Mouse (Mus musculus) forebrain, embryonic 16.5 days (tissue): Measurements from ENCODE around the gene Slc16a13. TPM values are rescaled to one million over a fixed set of nuclear protein-coding genes. Genes with fewer than 3 reads are reported as not detected.

Experiments used
- ATAC-seq: fragments of 200-750 bp; cut with Nextera tagmentation; 2 replicates; pipeline ENCODE4 v1.8.0; 2017; ENCODE audit warnings: mild to moderate bottlenecking, moderate library complexity
- H3K27ac ChIP-seq: fragments of 300-500 bp; sonication (generic); 2 replicates; pipeline ENCODE4 v1.5.1; 2014; ENCODE audit warnings: low read length, control low read depth
- H3K27me3 ChIP-seq: fragments of 300-500 bp; sonication (generic); replicated peaks from 2 replicates; pipeline ENCODE4 v1.6.1; 2014; ENCODE audit warnings: low read length; ENCODE audit not compliant: control insufficient read depth, insufficient read depth
- H3K36me3 ChIP-seq: fragments of 300-500 bp; sonication (generic); 2 replicates; pipeline ENCODE4 v1.6.1; 2014; ENCODE audit not compliant: control insufficient read depth, insufficient read depth
- H3K4me1 ChIP-seq: fragments of 300-500 bp; sonication (generic); replicated peaks from 2 replicates; pipeline ENCODE4 v1.6.1; 2014; ENCODE audit warnings: low read length; ENCODE audit not compliant: control insufficient read depth, insufficient read depth
- H3K4me2 ChIP-seq: fragments of 300-500 bp; sonication (generic); 2 replicates; pipeline ENCODE4 v1.6.1; 2014; ENCODE audit warnings: mild to moderate bottlenecking, low read length, control low read depth
- H3K4me3 ChIP-seq: fragments of 300-500 bp; sonication (generic); replicated peaks from 2 replicates; pipeline ENCODE4 v1.5.1; 2014; ENCODE audit warnings: mild to moderate bottlenecking, low read length, control low read depth
- H3K9ac ChIP-seq: fragments of 300-500 bp; sonication (generic); replicated peaks from 2 replicates; pipeline ENCODE4 v1.6.1; 2014; ENCODE audit warnings: low read depth, low read length, control low read depth
- H3K9me3 ChIP-seq: fragments of 300-500 bp; sonication (generic); 2 replicates; pipeline ENCODE4 v1.6.1; 2016; ENCODE audit warnings: low read length; ENCODE audit not compliant: control insufficient read depth
- WGBS: fragments of 180-500 bp; shearing (Covaris S2); extraction: QIAGEN DNeasy Blood & Tissue Kit; methylation state at CpG from one replicate; pipeline ENCODE4 v1.1.7; 2014; 5-methylcytosine and 5-hydroxymethylcytosine counted together
- polyA plus RNA-seq: library from polyadenylated mRNA; unstranded; fragments of >200 nt; fragmentation: Nextera tagmentation; extraction: Ambion mirVana; gene quantifications from 2 replicates; pipeline ENCODE4 v1.2.1, GENCODE M21; 2015

Gene Slc16a13
- polyA plus RNA-seq, 1 experiment from 2014 or later: 14.8 TPM

- Histone ChIP-seq H3K27me3 (peaks cover 4% of the 10 kb centered on the region), H3K27ac (no peak overlapping the region), H3K36me3 (no peaks in the 10 kb centered on the region), H3K9ac (no peak overlapping the region), H3K4me1 (no peaks in the 10 kb centered on the region), H3K4me2 (no peak overlapping the region), H3K4me3 (no peak overlapping the region), H3K9me3 (no peaks in the 10 kb centered on the region)
- no peak for ATAC-seq
- 82% methylated on average over 7 of the region's 7 CpGs for WGBS
These were observed 13.6 kb downstream of the Slc16a13 start for GRCm38 (mm10) chr11:70207283-70207682.

- Histone ChIP-seq H3K9me3 (no peaks in the 10 kb centered on the region), H3K4me3 (no peak overlapping the region), H3K4me2 (no peak overlapping the region), H3K9ac (no peak overlapping the region), H3K36me3 (no peaks in the 10 kb centered on the region), H3K27me3 (no peaks in the 10 kb centered on the region), H3K27ac (no peak overlapping the region), H3K4me1 (no peaks in the 10 kb centered on the region)
- no peak for ATAC-seq
- WGBS: 85% methylated on average over 2 of the region's 2 CpGs
These were observed 14.1 kb downstream of the Slc16a13 start for GRCm38 (mm10) chr11:70206801-70207200.

- Histone ChIP-seq H3K27me3 (no peaks in the 10 kb centered on the region), H3K27ac (no peak overlapping the region), H3K9ac (no peak overlapping the region), H3K9me3 (no peaks in the 10 kb centered on the region), H3K4me3 (no peak overlapping the region), H3K4me1 (no peaks in the 10 kb centered on the region), H3K36me3 (no peaks in the 10 kb centered on the region), H3K4me2 (no peak overlapping the region)
- no peak for ATAC-seq
- 38% methylated on average over 5 of the region's 5 CpGs for WGBS
These were observed 19.2 kb downstream of the Slc16a13 start for GRCm38 (mm10) chr11:70201691-70202090.

- H3K27ac ChIP-seq: no peak overlapping the region
- no peaks in the 10 kb centered on the region for H3K4me1 ChIP-seq
- no peaks in the 10 kb centered on the region for H3K9me3 ChIP-seq
- no peak for ATAC-seq
- 89% methylated on average over 5 of the region's 5 CpGs for WGBS
- no peak overlapping the region for H3K4me3 ChIP-seq
- H3K27me3 ChIP-seq: no peaks in the 10 kb centered on the region
- H3K36me3 ChIP-seq: no peaks in the 10 kb centered on the region
- H3K9ac ChIP-seq: no peak overlapping the region
- no peak overlapping the region for H3K4me2 ChIP-seq
These were observed 20.7 kb downstream of the Slc16a13 start for GRCm38 (mm10) chr11:70200036-70200608.

DNA sequence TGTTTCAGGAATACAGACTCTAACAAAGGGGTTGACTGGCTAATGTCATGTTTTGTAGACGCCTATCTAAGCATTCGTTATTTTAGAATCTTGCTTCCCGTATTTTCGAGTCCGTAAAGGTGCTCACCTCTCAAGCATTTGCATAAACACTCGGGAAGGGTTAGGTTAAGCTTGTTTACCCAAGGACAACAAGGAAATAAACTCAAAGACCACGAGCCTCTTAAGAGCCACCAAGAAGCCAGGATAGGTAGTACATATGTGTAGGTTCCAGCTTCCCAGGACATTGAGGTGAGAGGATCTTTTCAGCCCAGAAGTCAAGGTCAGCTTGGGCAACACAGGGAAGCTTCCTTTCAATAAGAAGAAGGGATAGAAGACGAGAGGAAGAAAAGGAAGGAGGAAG, 21.8 kb downstream of the Slc16a13 start:
- Histone ChIP-seq H3K27me3 (no peaks in the 10 kb centered on the region), H3K27ac (no peak overlapping the region), H3K4me3 (no peak overlapping the region), H3K9ac (no peak overlapping the region), H3K4me1 (no peaks in the 10 kb centered on the region), H3K4me2 (no peak overlapping the region), H3K9me3 (no peaks in the 10 kb centered on the region), H3K36me3 (no peaks in the 10 kb centered on the region)
- ATAC-seq: no peak
- WGBS: 79% methylated on average over 8 of the region's 8 CpGs

DNA sequence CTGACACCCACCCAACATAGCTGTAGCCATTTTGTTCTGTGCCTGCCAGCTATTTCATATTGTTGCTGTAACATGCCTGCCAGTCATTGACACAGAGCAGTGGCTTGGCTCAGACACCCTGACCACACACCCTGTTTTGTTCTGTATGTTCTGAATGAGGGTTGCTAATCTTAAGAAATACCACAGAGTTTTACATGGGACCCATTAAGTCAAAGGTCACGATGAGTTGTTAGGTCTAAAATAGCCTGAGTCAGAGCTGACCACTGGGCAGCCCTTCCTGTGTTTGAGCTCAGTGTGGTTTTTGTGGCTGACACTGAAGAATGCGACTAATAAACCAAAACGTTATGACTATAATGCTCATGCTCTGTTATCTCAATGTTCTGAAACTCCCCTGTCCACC, 22.5 kb downstream of the Slc16a13 start:
- WGBS: 86% methylated on average over 3 of the region's 3 CpGs
- Histone ChIP-seq H3K9me3 (no peaks in the 10 kb centered on the region), H3K4me1 (no peaks in the 10 kb centered on the region), H3K9ac (no peak overlapping the region), H3K36me3 (no peaks in the 10 kb centered on the region), H3K4me3 (no peak overlapping the region), H3K27ac (no peak overlapping the region), H3K4me2 (no peak overlapping the region), H3K27me3 (no peaks in the 10 kb centered on the region)
- no peak for ATAC-seq

- Histone ChIP-seq H3K36me3 (no peaks in the 10 kb centered on the region), H3K27ac (no peak overlapping the region), H3K4me3 (no peak overlapping the region), H3K9me3 (no peaks in the 10 kb centered on the region), H3K9ac (no peak overlapping the region), H3K4me1 (no peaks in the 10 kb centered on the region), H3K4me2 (no peak overlapping the region), H3K27me3 (no peaks in the 10 kb centered on the region)
- WGBS: 64% methylated on average over 11 of the region's 11 CpGs
- ATAC-seq: no peak
These were observed 27.2 kb downstream of the Slc16a13 start for GRCm38 (mm10) chr11:70193354-70194285.

- Histone ChIP-seq H3K36me3 (no peaks in the 10 kb centered on the region), H3K9ac (no peak overlapping the region), H3K4me2 (no peak overlapping the region), H3K9me3 (no peaks in the 10 kb centered on the region), H3K27ac (no peak overlapping the region), H3K27me3 (no peaks in the 10 kb centered on the region), H3K4me3 (no peak overlapping the region), H3K4me1 (no peaks in the 10 kb centered on the region)
- 75% methylated on average over 4 of the region's 4 CpGs for WGBS
- ATAC-seq: no peak
These were observed 28.7 kb downstream of the Slc16a13 start for GRCm38 (mm10) chr11:70192157-70192556.

DNA sequence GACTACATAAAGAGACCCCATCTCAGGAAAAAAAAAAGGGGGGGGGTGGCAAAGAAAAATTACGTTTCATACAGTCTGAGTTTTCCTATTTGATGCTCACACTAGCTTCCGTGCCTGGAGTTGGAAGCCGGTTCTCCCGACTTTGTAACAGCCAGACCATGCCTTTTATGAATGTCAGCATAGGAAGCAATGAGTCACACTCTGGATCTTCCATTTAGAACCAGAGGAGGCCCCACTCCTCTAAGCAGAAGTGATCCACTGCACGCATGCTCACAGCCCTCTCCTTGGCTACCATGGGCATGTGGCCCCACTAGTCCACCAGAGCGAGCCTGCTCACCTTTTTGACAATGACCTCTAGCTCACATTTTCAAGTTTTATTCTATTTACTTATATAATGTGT, 29.7 kb downstream of the Slc16a13 start:
- ATAC-seq: no peak
- no peak overlapping the region for H3K4me3 ChIP-seq
- H3K4me2 ChIP-seq: no peak overlapping the region

More for the DNA sequence above, 29.7 kb downstream of the Slc16a13 start:
- H3K27me3 ChIP-seq: no peaks in the 10 kb centered on the region
- 87% methylated on average over 6 of the region's 6 CpGs for WGBS
- no peak overlapping the region for H3K27ac ChIP-seq
- no peaks in the 10 kb centered on the region for H3K36me3 ChIP-seq
- H3K4me1 ChIP-seq: no peaks in the 10 kb centered on the region
- no peaks in the 10 kb centered on the region for H3K9me3 ChIP-seq
- H3K9ac ChIP-seq: no peak overlapping the region
